Mouse (Mus musculus): ENCODE data around the gene Clcf1. TPM values are rescaled to one million over a fixed set of nuclear protein-coding genes. Genes with fewer than 3 reads are reported as not detected.

Gene Clcf1
- polyA plus RNA-seq, 1 experiment: not detected

- Histone ChIP-seq H3K4me3 (ENCODE audit: insufficient read depth, low read depth, low read length) (peak within 1 kb of the TSS; percentile 76), H3K27ac (ENCODE audit: insufficient read depth, low read depth, low read length) (peak within 1 kb of the TSS; percentile 68), H3K4me1 (ENCODE audit: control insufficient read depth, insufficient read depth, low read length) (peaks cover 12% of the 10 kb centered on the region)
- 4% methylated on average over 42 of the region's 47 CpGs for WGBS
- peak; percentile 85 for TF ChIP-seq POLR2A (IDR thresholded peaks at IDR 0.05; ENCODE audit: insufficient read depth, low read depth, low read length)
- peak; percentile 62; the same call in 1 of the 2 replicates for TF ChIP-seq CTCF (IDR thresholded peaks at IDR 0.05; ENCODE audit: insufficient read depth, low read depth, low read length)
Observed at GRCm38 (mm10) chr19:4191528-4192250, 22.3 kb upstream of the Clcf1 start, which contains the start of gene Ppp1ca. TSS of gene Ppp1ca (plus strand) at chr19:4192065.

- under 1% methylated on average over 52 of the region's 52 CpGs for WGBS
- TF ChIP-seq CTCF (IDR thresholded peaks at IDR 0.05; ENCODE audit: insufficient read depth, low read depth, low read length) (no peak), POLR2A (IDR thresholded peaks at IDR 0.05; ENCODE audit: insufficient read depth, low read depth, low read length) (no peak)
- Histone ChIP-seq H3K4me3 (ENCODE audit: insufficient read depth, low read depth, low read length) (peak overlapping the region; percentile 76), H3K4me1 (ENCODE audit: control insufficient read depth, insufficient read depth, low read length) (peaks cover 12% of the 10 kb centered on the region), H3K27ac (ENCODE audit: insufficient read depth, low read depth, low read length) (peak overlapping the region; percentile 26)
Observed at GRCm38 (mm10) chr19:4192251-4192985, 21.6 kb upstream of the Clcf1 start.

- 40% methylated on average over 6 of the region's 6 CpGs for WGBS
- Histone ChIP-seq H3K4me1 (ENCODE audit: control insufficient read depth, insufficient read depth, low read length) (peaks cover 9% of the 10 kb centered on the region), H3K4me3 (ENCODE audit: insufficient read depth, low read depth, low read length) (peak overlapping the region; percentile 76), H3K27ac (ENCODE audit: insufficient read depth, low read depth, low read length) (no peak overlapping the region)
- no peak for TF ChIP-seq POLR2A (IDR thresholded peaks at IDR 0.05; ENCODE audit: insufficient read depth, low read depth, low read length)
- no peak for TF ChIP-seq CTCF (IDR thresholded peaks at IDR 0.05; ENCODE audit: insufficient read depth, low read depth, low read length)
Observed at GRCm38 (mm10) chr19:4193129-4193528, 20.9 kb upstream of the Clcf1 start.

- TF ChIP-seq CTCF (IDR thresholded peaks at IDR 0.05; ENCODE audit: insufficient read depth, low read depth, low read length) (no peak), POLR2A (IDR thresholded peaks at IDR 0.05; ENCODE audit: insufficient read depth, low read depth, low read length) (no peak)
- WGBS: 82% methylated on average over 8 of the region's 8 CpGs
- no peak overlapping the region for H3K4me3 ChIP-seq (ENCODE audit: insufficient read depth, low read depth, low read length)
- H3K27ac ChIP-seq (ENCODE audit: insufficient read depth, low read depth, low read length): no peak overlapping the region
- H3K4me1 ChIP-seq (ENCODE audit: control insufficient read depth, insufficient read depth, low read length): peaks cover 9% of the 10 kb centered on the region
Observed at GRCm38 (mm10) chr19:4194021-4194724, 19.9 kb upstream of the Clcf1 start.

- no peak overlapping the region for H3K27ac ChIP-seq (ENCODE audit: insufficient read depth, low read depth, low read length)
- H3K4me1 ChIP-seq (ENCODE audit: control insufficient read depth, insufficient read depth, low read length): peaks cover 9% of the 10 kb centered on the region
- TF ChIP-seq CTCF (IDR thresholded peaks at IDR 0.05; ENCODE audit: insufficient read depth, low read depth, low read length): no peak
- TF ChIP-seq POLR2A (IDR thresholded peaks at IDR 0.05; ENCODE audit: insufficient read depth, low read depth, low read length): no peak
- no peak overlapping the region for H3K4me3 ChIP-seq (ENCODE audit: insufficient read depth, low read depth, low read length)
- WGBS: 55% methylated on average over 12 of the region's 12 CpGs
Observed at GRCm38 (mm10) chr19:4194776-4195650, 19.0 kb upstream of the Clcf1 start.

GRCm38 (mm10) chr19:4196048-4196447, 18.0 kb upstream of the Clcf1 start:
- 38% methylated on average over 2 of the region's 2 CpGs for WGBS
- Histone ChIP-seq H3K4me3 (ENCODE audit: insufficient read depth, low read depth, low read length) (no peak overlapping the region), H3K4me1 (ENCODE audit: control insufficient read depth, insufficient read depth, low read length) (peaks cover 18% of the 10 kb centered on the region), H3K27ac (ENCODE audit: insufficient read depth, low read depth, low read length) (no peak overlapping the region)
- TF ChIP-seq POLR2A (IDR thresholded peaks at IDR 0.05; ENCODE audit: insufficient read depth, low read depth, low read length): no peak
- TF ChIP-seq CTCF (IDR thresholded peaks at IDR 0.05; ENCODE audit: insufficient read depth, low read depth, low read length): no peak

- H3K4me3 ChIP-seq (ENCODE audit: insufficient read depth, low read depth, low read length): no peak overlapping the region
- H3K27ac ChIP-seq (ENCODE audit: insufficient read depth, low read depth, low read length): no peak overlapping the region
- 51% methylated on average over 5 of the region's 5 CpGs for WGBS
- peaks cover 18% of the 10 kb centered on the region for H3K4me1 ChIP-seq (ENCODE audit: control insufficient read depth, insufficient read depth, low read length)
- TF ChIP-seq CTCF (IDR thresholded peaks at IDR 0.05; ENCODE audit: insufficient read depth, low read depth, low read length): no peak
- no peak for TF ChIP-seq POLR2A (IDR thresholded peaks at IDR 0.05; ENCODE audit: insufficient read depth, low read depth, low read length)
Observed at GRCm38 (mm10) chr19:4196548-4196947, 17.5 kb upstream of the Clcf1 start.

GRCm38 (mm10) chr19:4197180-4197579, 16.9 kb upstream of the Clcf1 start:
- Histone ChIP-seq H3K27ac (ENCODE audit: insufficient read depth, low read depth, low read length) (no peak overlapping the region), H3K4me1 (ENCODE audit: control insufficient read depth, insufficient read depth, low read length) (peaks cover 24% of the 10 kb centered on the region), H3K4me3 (ENCODE audit: insufficient read depth, low read depth, low read length) (no peak overlapping the region)
- TF ChIP-seq CTCF (IDR thresholded peaks at IDR 0.05; ENCODE audit: insufficient read depth, low read depth, low read length) (no peak), POLR2A (IDR thresholded peaks at IDR 0.05; ENCODE audit: insufficient read depth, low read depth, low read length) (no peak)
- WGBS: 75% methylated on average over 3 of the region's 3 CpGs
